Mouse (Mus musculus) stomach, embryonic 15.5 days (tissue): ENCODE measurements around the gene Ldoc1. TPM values are rescaled to one million over a fixed set of nuclear protein-coding genes. Genes with fewer than 3 reads are reported as not detected.

Experiments used
- ATAC-seq: fragments of 200-750 bp; cut with Nextera tagmentation; 2 replicates; pipeline ENCODE4 v1.8.0; 2017; ENCODE audit warnings: low read depth, moderate number of reproducible peaks, moderate TSS enrichment; ENCODE audit not compliant: insufficient read depth, low FRiP score
- H3K27ac ChIP-seq: fragments of 300-500 bp; sonication (generic); 2 replicates; pipeline ENCODE4 v1.5.1; 2015; ENCODE audit warnings: mild to moderate bottlenecking, inconsistent platforms
- H3K27me3 ChIP-seq: fragments of 300-500 bp; sonication (generic); replicated peaks from 2 replicates; pipeline ENCODE4 v1.6.1; 2015; ENCODE audit warnings: inconsistent platforms
- H3K36me3 ChIP-seq: fragments of 300-500 bp; sonication (generic); 2 replicates; pipeline ENCODE4 v1.6.1; 2015; ENCODE audit warnings: inconsistent platforms
- H3K4me1 ChIP-seq: fragments of 300-500 bp; sonication (generic); 2 replicates; pipeline ENCODE4 v1.6.1; 2015; ENCODE audit warnings: inconsistent platforms
- H3K4me2 ChIP-seq: fragments of 300-500 bp; sonication (generic); 2 replicates; pipeline ENCODE4 v1.6.1; 2015; ENCODE audit warnings: mild to moderate bottlenecking, inconsistent platforms
- H3K4me3 ChIP-seq: fragments of 300-500 bp; sonication (generic); replicated peaks from 2 replicates; pipeline ENCODE4 v1.5.1; 2015; ENCODE audit warnings: inconsistent platforms
- H3K9ac ChIP-seq: fragments of 300-500 bp; sonication (generic); 2 replicates; pipeline ENCODE4 v1.6.1; 2015; ENCODE audit warnings: inconsistent platforms
- H3K9me3 ChIP-seq: fragments of 300-500 bp; sonication (generic); 2 replicates; pipeline ENCODE4 v1.6.1; 2016; ENCODE audit warnings: inconsistent platforms
- WGBS: fragments of 180-500 bp; shearing (Covaris S2); methylation state at CpG from one replicate; pipeline ENCODE4 v1.1.7; 2015; 5-methylcytosine and 5-hydroxymethylcytosine counted together
- polyA plus RNA-seq: library from polyadenylated mRNA; unstranded; fragments of >200 nt; fragmentation: Nextera tagmentation; extraction: Ambion mirVana; gene quantifications from 2 replicates; pipeline ENCODE4 v1.2.1, GENCODE M21; 2015

Ldoc1 gene
- 0.64 and 0.93 TPM in 2 replicates for polyA plus RNA-seq

GRCm38 (mm10) chrX:61709302-61710033 lies at the start of gene Ldoc1:
TSS of gene Ldoc1 (plus strand) at chrX:61709497.
- H3K27me3 ChIP-seq: no peaks in the 10 kb centered on the region
- H3K4me2 ChIP-seq: peak within 1 kb of the TSS; percentile 52
- no peaks in the 10 kb centered on the region for H3K36me3 ChIP-seq
- no peak within 1 kb of the TSS for H3K27ac ChIP-seq
- ATAC-seq: no peak
- H3K4me3 ChIP-seq: peak within 1 kb of the TSS; percentile 32
- 32% methylated on average over 34 of the region's 34 CpGs for WGBS
- H3K9ac ChIP-seq: no peak within 1 kb of the TSS
- H3K9me3 ChIP-seq: no peaks in the 10 kb centered on the region
- H3K4me1 ChIP-seq: no peaks in the 10 kb centered on the region

- Histone ChIP-seq H3K36me3 (no peaks in the 10 kb centered on the region), H3K27ac (no peak overlapping the region), H3K4me1 (no peaks in the 10 kb centered on the region), H3K4me2 (no peak overlapping the region), H3K9me3 (no peaks in the 10 kb centered on the region), H3K27me3 (no peaks in the 10 kb centered on the region), H3K9ac (no peak overlapping the region), H3K4me3 (no peak overlapping the region)
- 82% methylated on average over 7 of the region's 7 CpGs for WGBS
- no peak for ATAC-seq
Measured at GRCm38 (mm10) chrX:61710131-61710530, 834 bp downstream of the Ldoc1 start.

- H3K27me3 ChIP-seq: no peaks in the 10 kb centered on the region
- H3K27ac ChIP-seq: no peak overlapping the region
- H3K9me3 ChIP-seq: no peaks in the 10 kb centered on the region
- H3K4me2 ChIP-seq: peak overlapping the region; percentile 37
- no peak overlapping the region for H3K9ac ChIP-seq
- no peaks in the 10 kb centered on the region for H3K36me3 ChIP-seq
- 0 out of 2 replicates have a peak overlapping the region, but pooled peaks have one; percentile 3 for H3K4me3 ChIP-seq
- H3K4me1 ChIP-seq: no peaks in the 10 kb centered on the region
- WGBS: 21% methylated on average over 12 of the region's 12 CpGs
- peak; percentile 39; the same call in 1 of the 2 replicates for ATAC-seq
Measured at GRCm38 (mm10) chrX:61722281-61723028, 13.2 kb downstream of the Ldoc1 start.

GRCm38 (mm10) chrX:61723029-61723980 lies 14.0 kb downstream of the Ldoc1 start:
- H3K36me3 ChIP-seq: no peaks in the 10 kb centered on the region
- H3K4me1 ChIP-seq: no peaks in the 10 kb centered on the region
- 40% methylated on average over 9 of the region's 9 CpGs for WGBS
- no peaks in the 10 kb centered on the region for H3K9me3 ChIP-seq
- peak overlapping the region; percentile 37 for H3K4me2 ChIP-seq
- H3K27me3 ChIP-seq: no peaks in the 10 kb centered on the region
- no peak overlapping the region for H3K27ac ChIP-seq
- 0 out of 2 replicates have a peak overlapping the region, but pooled peaks have one; percentile 3 for H3K4me3 ChIP-seq
- ATAC-seq: peak; percentile 60; the same call in 1 of the 2 replicates
- H3K9ac ChIP-seq: no peak overlapping the region

GRCm38 (mm10) chrX:61727516-61728310 lies 18.4 kb downstream of the Ldoc1 start:
- Histone ChIP-seq H3K9ac (no peak overlapping the region), H3K27ac (no peak overlapping the region), H3K36me3 (no peaks in the 10 kb centered on the region), H3K9me3 (no peaks in the 10 kb centered on the region), H3K4me1 (no peaks in the 10 kb centered on the region), H3K4me3 (no peak overlapping the region), H3K4me2 (no peak overlapping the region), H3K27me3 (no peaks in the 10 kb centered on the region)
- ATAC-seq: no peak
- 56% methylated on average over 2 of the region's 2 CpGs for WGBS
